Mouse (Mus musculus) liver, embryonic 15.5 days (tissue): ENCODE data around the gene Asic2. TPM values are rescaled to one million over a fixed set of nuclear protein-coding genes. Genes with fewer than 3 reads are reported as not detected.
"Not testable (repeated sequence)": the region's sequence is repeated elsewhere in the genome, so short reads cannot be mapped to it uniquely, and the experiment has no call there.

ENCODE experiments used
- ATAC-seq: fragments of 200-750 bp; cut with Nextera tagmentation; 2 replicates; pipeline ENCODE4 v1.8.0; 2017; ENCODE audit warnings: moderate number of reproducible peaks, mild to moderate bottlenecking, moderate library complexity; ENCODE audit not compliant: insufficient read depth
- H3K27ac ChIP-seq: fragments of 300-500 bp; sonication (generic); replicated peaks from 2 replicates; pipeline ENCODE4 v1.5.1; 2015; ENCODE audit warnings: mild to moderate bottlenecking, inconsistent platforms
- H3K27me3 ChIP-seq: fragments of 300-500 bp; sonication (generic); 2 replicates; pipeline ENCODE4 v1.6.1; 2015; ENCODE audit warnings: mild to moderate bottlenecking, inconsistent platforms
- H3K36me3 ChIP-seq: fragments of 300-500 bp; sonication (generic); replicated peaks from 2 replicates; pipeline ENCODE4 v1.6.1; 2015; ENCODE audit warnings: moderate library complexity, mild to moderate bottlenecking, inconsistent platforms
- H3K4me1 ChIP-seq: fragments of 300-500 bp; sonication (generic); replicated peaks from 2 replicates; pipeline ENCODE4 v1.6.1; 2015; ENCODE audit warnings: inconsistent platforms
- H3K4me2 ChIP-seq: fragments of 300-500 bp; sonication (generic); 2 replicates; pipeline ENCODE4 v1.6.1; 2015; ENCODE audit warnings: moderate library complexity, mild to moderate bottlenecking, inconsistent platforms
- H3K4me3 ChIP-seq: fragments of 300-500 bp; sonication (generic); replicated peaks from 2 replicates; pipeline ENCODE4 v1.5.1; 2015; ENCODE audit warnings: mild to moderate bottlenecking, inconsistent platforms
- H3K9ac ChIP-seq: fragments of 300-500 bp; sonication (generic); 2 replicates; pipeline ENCODE4 v1.6.1; 2015; ENCODE audit warnings: moderate library complexity, mild to moderate bottlenecking, inconsistent platforms
- H3K9me3 ChIP-seq: fragments of 300-500 bp; sonication (generic); replicated peaks from 2 replicates; pipeline ENCODE4 v1.6.1; 2016; ENCODE audit warnings: inconsistent platforms
- WGBS: fragments of 180-500 bp; shearing (Covaris S2); methylation state at CpG from one replicate; pipeline ENCODE4 v1.1.7; 2015; ENCODE audit warnings: mixed read lengths; ENCODE audit not compliant: insufficient replicate concordance; 5-methylcytosine and 5-hydroxymethylcytosine counted together
- polyA plus RNA-seq: library from polyadenylated mRNA; unstranded; fragments of >200 nt; fragmentation: Nextera tagmentation; extraction: Ambion mirVana; gene quantifications from 2 replicates; pipeline ENCODE4 v1.2.1, GENCODE M21; 2015

The Asic2 gene
- polyA plus RNA-seq, 1 experiment from 2014 or later = 0.03 TPM

- no peak overlapping the region for H3K4me2 ChIP-seq
- H3K9me3 ChIP-seq = no peaks in the 10 kb centered on the region
- no peaks in the 10 kb centered on the region for H3K36me3 ChIP-seq
- no peak overlapping the region for H3K4me3 ChIP-seq
- WGBS = 45% methylated on average over 6 of the region's 6 CpGs
- no peak for ATAC-seq
- no peak overlapping the region for H3K9ac ChIP-seq
- H3K27me3 ChIP-seq = no peaks in the 10 kb centered on the region
- no peak overlapping the region for H3K27ac ChIP-seq
- no peaks in the 10 kb centered on the region for H3K4me1 ChIP-seq
These were observed 685.1 kb downstream of the Asic2 start for GRCm38 (mm10) chr11:81283185-81283584.

- 18% methylated on average over 2 of the region's 2 CpGs for WGBS
- no peaks in the 10 kb centered on the region for H3K9me3 ChIP-seq
- H3K27ac ChIP-seq = no peak overlapping the region
- H3K27me3 ChIP-seq = no peaks in the 10 kb centered on the region
- H3K4me3 ChIP-seq = no peak overlapping the region
- ATAC-seq = no peak
- H3K9ac ChIP-seq = no peak overlapping the region
- H3K36me3 ChIP-seq = no peaks in the 10 kb centered on the region
- no peaks in the 10 kb centered on the region for H3K4me1 ChIP-seq
- no peak overlapping the region for H3K4me2 ChIP-seq
These were observed 688.2 kb downstream of the Asic2 start for GRCm38 (mm10) chr11:81280070-81280469.

- H3K27me3 ChIP-seq = no peaks in the 10 kb centered on the region
- H3K9ac ChIP-seq = no peak overlapping the region
- H3K36me3 ChIP-seq = no peaks in the 10 kb centered on the region
- no peak for ATAC-seq
- H3K4me2 ChIP-seq = no peak overlapping the region
- no peak overlapping the region for H3K27ac ChIP-seq
- no peaks in the 10 kb centered on the region for H3K4me1 ChIP-seq
- 51% methylated on average over 5 of the region's 5 CpGs for WGBS
- no peaks in the 10 kb centered on the region for H3K9me3 ChIP-seq
- H3K4me3 ChIP-seq = no peak overlapping the region
These were observed 690.9 kb downstream of the Asic2 start for GRCm38 (mm10) chr11:81277406-81277805.

GRCm38 (mm10) chr11:81272677-81273418, 695.4 kb downstream of the Asic2 start:
- Histone ChIP-seq H3K9ac (no peak overlapping the region), H3K27ac (no peak overlapping the region), H3K4me1 (no peaks in the 10 kb centered on the region), H3K4me3 (no peak overlapping the region), H3K36me3 (no peaks in the 10 kb centered on the region), H3K4me2 (no peak overlapping the region), H3K9me3 (no peaks in the 10 kb centered on the region), H3K27me3 (no peaks in the 10 kb centered on the region)
- ATAC-seq = no peak
- 74% methylated on average over 16 of the region's 16 CpGs for WGBS

- no peak for ATAC-seq
- Histone ChIP-seq H3K36me3 (no peaks in the 10 kb centered on the region), H3K9ac (no peak overlapping the region), H3K27me3 (no peaks in the 10 kb centered on the region), H3K4me1 (no peaks in the 10 kb centered on the region), H3K4me3 (no peak overlapping the region), H3K9me3 (no peaks in the 10 kb centered on the region), H3K4me2 (no peak overlapping the region), H3K27ac (no peak overlapping the region)
- 26% methylated on average over 1 of the region's 1 CpGs for WGBS
These were observed 696.8 kb downstream of the Asic2 start for GRCm38 (mm10) chr11:81271422-81271821.

GRCm38 (mm10) chr11:81270518-81270917, 697.7 kb downstream of the Asic2 start:
- Histone ChIP-seq H3K4me3 (no peak overlapping the region), H3K27ac (no peak overlapping the region), H3K36me3 (no peaks in the 10 kb centered on the region), H3K9ac (no peak overlapping the region), H3K9me3 (no peaks in the 10 kb centered on the region), H3K4me2 (no peak overlapping the region), H3K4me1 (no peaks in the 10 kb centered on the region), H3K27me3 (no peaks in the 10 kb centered on the region)
- WGBS = 60% methylated on average over 7 of the region's 7 CpGs
- no peak for ATAC-seq

GRCm38 (mm10) chr11:81263757-81264156, 704.5 kb downstream of the Asic2 start:
- Histone ChIP-seq H3K4me2 (no peak overlapping the region), H3K9ac (no peak overlapping the region), H3K27ac (no peak overlapping the region), H3K4me1 (no peaks in the 10 kb centered on the region), H3K27me3 (no peaks in the 10 kb centered on the region), H3K4me3 (no peak overlapping the region), H3K36me3 (no peaks in the 10 kb centered on the region), H3K9me3 (no peaks in the 10 kb centered on the region)
- WGBS = 35% methylated on average over 2 of the region's 2 CpGs
- ATAC-seq = no peak

GRCm38 (mm10) chr11:81263193-81263592, 705.1 kb downstream of the Asic2 start:
- H3K9ac ChIP-seq = no peak overlapping the region
- H3K4me3 ChIP-seq = no peak overlapping the region
- H3K36me3 ChIP-seq = no peaks in the 10 kb centered on the region
- ATAC-seq = no peak
- H3K27ac ChIP-seq = no peak overlapping the region
- 56% methylated on average over 1 of the region's 1 CpGs for WGBS
- H3K9me3 ChIP-seq = no peaks in the 10 kb centered on the region
- H3K4me1 ChIP-seq = no peaks in the 10 kb centered on the region
- H3K27me3 ChIP-seq = no peaks in the 10 kb centered on the region
- H3K4me2 ChIP-seq = no peak overlapping the region

GRCm38 (mm10) chr11:81261259-81261658, 707.0 kb downstream of the Asic2 start:
- no peak overlapping the region for H3K27ac ChIP-seq
- H3K4me3 ChIP-seq = no peak overlapping the region
- no peaks in the 10 kb centered on the region for H3K9me3 ChIP-seq
- H3K27me3 ChIP-seq = no peaks in the 10 kb centered on the region
- 51% methylated on average over 3 of the region's 3 CpGs for WGBS
- H3K4me2 ChIP-seq = no peak overlapping the region
- no peaks in the 10 kb centered on the region for H3K4me1 ChIP-seq
- no peak for ATAC-seq
- no peak overlapping the region for H3K9ac ChIP-seq
- no peaks in the 10 kb centered on the region for H3K36me3 ChIP-seq

GRCm38 (mm10) chr11:81241183-81241582, 727.1 kb downstream of the Asic2 start:
- H3K9ac ChIP-seq, H3K27me3 ChIP-seq, H3K27ac ChIP-seq, H3K4me3 ChIP-seq, H3K9me3 ChIP-seq, ATAC-seq, H3K4me1 ChIP-seq, H3K4me2 ChIP-seq, H3K36me3 ChIP-seq: not testable (repeated sequence)
- WGBS = 76% methylated on average over 18 of the region's 18 CpGs

GRCm38 (mm10) chr11:81239966-81240681, 728.1 kb downstream of the Asic2 start:
- H3K36me3 ChIP-seq = no peaks in the 10 kb centered on the region
- no peaks in the 10 kb centered on the region for H3K27me3 ChIP-seq
- H3K27ac ChIP-seq = no peak overlapping the region
- H3K9me3 ChIP-seq = no peaks in the 10 kb centered on the region
- H3K4me2 ChIP-seq = no peak overlapping the region
- WGBS = 41% methylated on average over 13 of the region's 13 CpGs
- no peaks in the 10 kb centered on the region for H3K4me1 ChIP-seq
- no peak overlapping the region for H3K4me3 ChIP-seq
- ATAC-seq = no peak
- no peak overlapping the region for H3K9ac ChIP-seq
